15 mouse cellular contexts compared by ENCODE assay signal in the genomic region with DNA sequence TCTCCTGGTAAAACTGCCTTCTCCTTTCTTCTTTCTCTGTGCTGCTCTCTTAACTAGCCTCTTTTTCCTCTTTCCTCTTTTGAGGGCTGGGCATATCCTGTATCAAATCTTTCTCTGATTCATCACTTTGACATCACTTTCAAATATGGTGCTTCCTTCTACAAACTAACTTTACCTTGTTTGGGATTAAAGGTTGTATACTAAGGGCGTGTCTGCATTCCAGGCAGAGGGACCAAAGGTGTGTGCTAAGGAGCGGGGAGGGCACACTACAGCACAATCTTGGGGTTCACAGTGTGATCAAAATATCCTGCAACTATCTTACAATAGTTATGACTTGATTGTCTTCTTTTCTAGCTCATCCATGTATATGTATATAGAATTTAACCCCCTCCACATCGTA. TPM values are rescaled to one million over a fixed set of nuclear protein-coding genes. Genes with fewer than 3 reads are reported as not detected.
DNase-seq lines count a peak whose midpoint lies in the region; ATAC-seq and TF ChIP-seq lines count a peak whose summit lies in the region.
"Had no signal": no experiment of that assay in that cellular context is flagged by ENCODE, and none has a peak within 500 bp of the region (broad histone marks: within the 10 kb centered on the region; RNA-seq: fewer than 3 reads in every experiment).

No protein-coding gene starts in this region.

- H3K9ac ChIP-seq in kidney, embryonic 14.5 days (ENCODE audit: low read depth, low read length): no peak overlapping the region
- H3K9ac ChIP-seq in neural tube, embryonic 13.5 days: 0 out of 2 replicates have a peak overlapping the region, but pooled peaks have one; percentile 18
- H3K9ac ChIP-seq in neural tube, embryonic 15.5 days (replicated peaks): no peak overlapping the region
- H3K9ac ChIP-seq in stomach, postnatal 0 days (ENCODE audit: low read length): no peak overlapping the region
- H3K9ac ChIP-seq: embryonic facial prominence, embryonic 15.5 days had no signal

- no peak overlapping the region for H3K4me3 ChIP-seq in kidney, embryonic 14.5 days (ENCODE audit: low read length)
- H3K4me3 ChIP-seq in neural tube, embryonic 13.5 days: no peak overlapping the region
- no peak overlapping the region for H3K4me3 ChIP-seq in neural tube, embryonic 15.5 days (replicated peaks)
- no peak overlapping the region for H3K4me3 ChIP-seq in stomach, postnatal 0 days (ENCODE audit: low read depth, low read length)
- H3K4me3 ChIP-seq: embryonic facial prominence, embryonic 15.5 days had no signal

- peaks cover 17% of the 10 kb centered on the region for H3K36me3 ChIP-seq in kidney, embryonic 14.5 days (ENCODE audit: control insufficient read depth, insufficient read depth, low read length)
- H3K36me3 ChIP-seq in neural tube, embryonic 13.5 days: peaks cover 7% of the 10 kb centered on the region; the same call in 1 of the 2 replicates
- no peaks in the 10 kb centered on the region for H3K36me3 ChIP-seq in neural tube, embryonic 15.5 days
- no peaks in the 10 kb centered on the region for H3K36me3 ChIP-seq in stomach, postnatal 0 days (ENCODE audit: control insufficient read depth, insufficient read depth, low read length)
- H3K36me3 ChIP-seq: embryonic facial prominence, embryonic 15.5 days had no signal

- TF ChIP-seq CTCF in stomach, postnatal 0 days (IDR thresholded peaks at IDR 0.05; ENCODE audit: low read depth): no peak

- ATAC-seq in kidney, embryonic 14.5 days (ENCODE audit: low FRiP score, low TSS enrichment): no peak
- no peak for ATAC-seq in neural tube, embryonic 13.5 days (ENCODE audit: low read depth)
- no peak for ATAC-seq in neural tube, embryonic 15.5 days (ENCODE audit: low FRiP score)
- peak; percentile 55; the same call in 1 of the 2 replicates for ATAC-seq in stomach, postnatal 0 days (ENCODE audit: low FRiP score, low TSS enrichment)
- no peak for ATAC-seq in megakaryocyte progenitor cell, adult 5-6 weeks (replicated peaks; ENCODE audit: poor library complexity)
- ATAC-seq: forebrain, embryonic 16.5 days had no signal

- no peak overlapping the region for H3K27ac ChIP-seq in kidney, embryonic 14.5 days (ENCODE audit: low read depth, low read length)
- no peak overlapping the region for H3K27ac ChIP-seq in neural tube, embryonic 13.5 days (replicated peaks)
- no peak overlapping the region for H3K27ac ChIP-seq in neural tube, embryonic 15.5 days (replicated peaks)
- H3K27ac ChIP-seq in stomach, postnatal 0 days (replicated peaks): peak overlapping the region; percentile 45; the same call in 1 of the 2 replicates
- H3K27ac ChIP-seq: embryonic facial prominence, embryonic 15.5 days had no signal

- 97% methylated on average over 3 of the region's 3 CpGs for WGBS in kidney, embryonic 14.5 days
- 95% methylated on average over 3 of the region's 3 CpGs for WGBS in neural tube, embryonic 13.5 days
- 96% methylated on average over 3 of the region's 3 CpGs for WGBS in neural tube, embryonic 15.5 days
- WGBS in large intestine, adult 2 months: 37% methylated on average over 3 of the region's 3 CpGs
- 68% methylated on average over 3 of the region's 3 CpGs for WGBS in stomach, postnatal 0 days

- DNase-seq in kidney, postnatal 25 days: no peak
- peak; percentile 72 for DNase-seq in large intestine, adult 2 months (ENCODE audit: low read depth, low spot score)
- DNase-seq in stomach, postnatal 0 days (ENCODE audit: low spot score): no peak
- no peak for DNase-seq in gastrocnemius, postnatal 4 days (ENCODE audit: low spot score in 2 of 2)
- DNase-seq: adrenal gland, adult 8-10 months; cerebellum, postnatal 25 days; gastrocnemius, postnatal 25 days; heart, postnatal 10 days; right cerebral cortex, postnatal 14 days had no signal

- no peaks in the 10 kb centered on the region for H3K27me3 ChIP-seq in kidney, embryonic 14.5 days (ENCODE audit: control insufficient read depth, insufficient read depth, low read length)
- no peaks in the 10 kb centered on the region for H3K27me3 ChIP-seq in neural tube, embryonic 13.5 days
- no peaks in the 10 kb centered on the region for H3K27me3 ChIP-seq in neural tube, embryonic 15.5 days (replicated peaks)
- H3K27me3 ChIP-seq in stomach, postnatal 0 days (ENCODE audit: control insufficient read depth, insufficient read depth, low read length): no peaks in the 10 kb centered on the region
- H3K27me3 ChIP-seq: embryonic facial prominence, embryonic 15.5 days had no signal

- no peak for TF ChIP-seq EP300 in stomach, postnatal 0 days (optimal IDR thresholded peaks at IDR 0.05)

- H3K4me1 ChIP-seq in kidney, embryonic 14.5 days (ENCODE audit: control insufficient read depth, insufficient read depth, low read length): peaks cover 20% of the 10 kb centered on the region
- peaks cover 38% of the 10 kb centered on the region for H3K4me1 ChIP-seq in neural tube, embryonic 13.5 days (replicated peaks)
- H3K4me1 ChIP-seq in neural tube, embryonic 15.5 days: peaks cover 33% of the 10 kb centered on the region
- H3K4me1 ChIP-seq in stomach, postnatal 0 days (replicated peaks; ENCODE audit: control insufficient read depth, insufficient read depth): 0 out of 2 replicates have a peak, but pooled peaks cover 5% of the 10 kb centered on the region

- H3K4me2 ChIP-seq in kidney, embryonic 14.5 days (replicated peaks; ENCODE audit: low read depth, low read length): peak overlapping the region; percentile 29
- H3K4me2 ChIP-seq in neural tube, embryonic 13.5 days: no peak overlapping the region
- H3K4me2 ChIP-seq in neural tube, embryonic 15.5 days: no peak overlapping the region
- H3K4me2 ChIP-seq in stomach, postnatal 0 days (replicated peaks; ENCODE audit: low read depth): peak overlapping the region; percentile 23; the same call in 1 of the 2 replicates
- H3K4me2 ChIP-seq: embryonic facial prominence, embryonic 15.5 days had no signal

- no peaks in the 10 kb centered on the region for H3K9me3 ChIP-seq in kidney, embryonic 14.5 days (ENCODE audit: control insufficient read depth, low read length)
- no peaks in the 10 kb centered on the region for H3K9me3 ChIP-seq in neural tube, embryonic 13.5 days
- H3K9me3 ChIP-seq in neural tube, embryonic 15.5 days (replicated peaks): no peaks in the 10 kb centered on the region
- H3K9me3 ChIP-seq in stomach, postnatal 0 days (ENCODE audit: control insufficient read depth, low read length): no peaks in the 10 kb centered on the region
- H3K9me3 ChIP-seq: embryonic facial prominence, embryonic 15.5 days had no signal

RNA-seq across cellular contexts. Expression of a gene that starts 1.8 kb away (rescaled TPM):
- 82.1 and 89.5 TPM in 2 replicates for polyA plus RNA-seq in kidney, embryonic 14.5 days (2014; fragmentation: Nextera tagmentation; extraction: Ambion mirVana)
- 40.2 and 40.8 TPM in 2 replicates for polyA plus RNA-seq in neural tube, embryonic 13.5 days (2015; fragmentation: Nextera tagmentation; extraction: Ambion mirVana)
- polyA plus RNA-seq in neural tube, embryonic 15.5 days (2015; fragmentation: Nextera tagmentation; extraction: Ambion mirVana): 35.8 and 39.7 TPM in 2 replicates
- polyA plus RNA-seq in large intestine, adult 2 months (2012; rRNA removed): 12.1 and 12.4 TPM in 2 replicates
- 46.5 and 49.2 TPM in 2 replicates for polyA plus RNA-seq in stomach, postnatal 0 days (2015; fragmentation: Nextera tagmentation; extraction: Ambion mirVana)
- total RNA-seq in megakaryocyte progenitor cell, adult 5-6 weeks (2015): 47.2 and 51.9 TPM in 2 replicates
- total RNA-seq in megakaryocyte progenitor cell, adult 5-6 weeks (2017): 104 and 129 TPM in 2 replicates
- total RNA-seq in gastrocnemius, postnatal 4 days (2021): 10 to 100 TPM; 27.6 to 28.5 TPM

Comparison
In these comparisons a context has a peak if more than half of its experiments do, and no peak if none do; other contexts are left out.
1. H3K4me2 ChIP-seq: peak in kidney, embryonic 14.5 days (single experiment) and stomach, postnatal 0 days (single experiment); none in neural tube, embryonic 13.5 days (single experiment) and neural tube, embryonic 15.5 days (single experiment).